Mouse (Mus musculus) heart, postnatal 0 days (tissue): ENCODE results near the gene Smad5.

ENCODE experiments used
- CTCF ChIP-seq: IDR thresholded peaks from 2 replicates; pipeline ENCODE4 v1.5.1; 2016; ENCODE audit warnings: antibody characterized with exemption, control low read depth, low read depth
- EP300 ChIP-seq: IDR thresholded peaks from 2 replicates; pipeline ENCODE4 v1.6.1; 2016; ENCODE audit warnings: antibody characterized with exemption, low read depth

GRCm38 (mm10) chr13:56682326-56682725 lies 20.5 kb upstream of the Smad5 start:
- TF ChIP-seq CTCF (no peak), EP300 (no peak)
